Mouse (Mus musculus) MEL (cell line): ENCODE results near the gene Mmp28. TPM values are rescaled to one million over a fixed set of nuclear protein-coding genes. Genes with fewer than 3 reads are reported as not detected.

ENCODE experiments used
- DNase-seq: peaks from one replicate; pipeline ENCODE4 v3.0.0; 2011; ENCODE audit warnings: low read depth, low spot score
- H3K27ac ChIP-seq: 2 replicates; pipeline ENCODE4 v1.5.1; 2012; ENCODE audit warnings: low read depth, mild to moderate bottlenecking, control low read depth, low read length, moderate library complexity; ENCODE audit not compliant: control insufficient read depth
- H3K27me3 ChIP-seq, 2 experiments: fragments of 150-350 bp in 1 of 2; sonication (generic) in 1 of 2; 2 replicates each; pipeline ENCODE4 v1.6.1; 2012; ENCODE audit warnings: low read length in 2 of 2, mild to moderate bottlenecking in 2 of 2, improper control_type of control experiment in 1 of 2, moderate library complexity in 1 of 2; ENCODE audit not compliant: insufficient read depth in 2 of 2, control insufficient read depth in 1 of 2
- H3K36me3 ChIP-seq, 2 experiments: 2 replicates each; pipeline ENCODE4 v1.6.1; 2012 to 2014; ENCODE audit warnings: low read length in 2 of 2, improper control_type of control experiment in 1 of 2, inconsistent platforms in 1 of 2, mild to moderate bottlenecking in 1 of 2; ENCODE audit not compliant: insufficient read depth in 2 of 2, control insufficient read depth in 1 of 2
- H3K4me1 ChIP-seq, 2 experiments: fragments of 150-350 bp in 1 of 2; sonication (generic) in 1 of 2; 2 replicates each; pipeline ENCODE4 v1.6.1; 2012; ENCODE audit warnings: low read length in 2 of 2, improper control_type of control experiment in 1 of 2, mild to moderate bottlenecking in 1 of 2; ENCODE audit not compliant: insufficient read depth in 2 of 2, control insufficient read depth in 1 of 2
- H3K4me3 ChIP-seq, 2 experiments: fragments of 150-350 bp in 1 of 2; sonication (generic) in 1 of 2; 2 replicates each; pipeline ENCODE4 v1.5.1; 2012; ENCODE audit warnings: low read depth in 2 of 2, low read length in 2 of 2, mild to moderate bottlenecking in 2 of 2, moderate library complexity in 2 of 2, control low read depth in 1 of 2, improper control_type of control experiment in 1 of 2; ENCODE audit not compliant: control insufficient read depth in 1 of 2, insufficient read depth in 1 of 2
- H3K79me2 ChIP-seq: 2 replicates; pipeline ENCODE4 v1.6.1; 2012; ENCODE audit warnings: mild to moderate bottlenecking, low read length, moderate library complexity; ENCODE audit not compliant: control insufficient read depth, poor library complexity, insufficient read depth
- H3K9ac ChIP-seq: 2 replicates; pipeline ENCODE4 v1.6.1; 2012; ENCODE audit warnings: low read depth, mild to moderate bottlenecking, control low read depth, low read length, moderate library complexity; ENCODE audit not compliant: control insufficient read depth, poor library complexity, severe bottlenecking
- H3K9me3 ChIP-seq: fragments of 150-350 bp; sonication (generic); replicated peaks from 2 replicates; pipeline ENCODE4 v1.6.1; 2012; ENCODE audit warnings: mild to moderate bottlenecking, low read length, improper control_type of control experiment, moderate library complexity; ENCODE audit not compliant: insufficient read depth
- BHLHE40 ChIP-seq: IDR thresholded peaks from 2 replicates; pipeline ENCODE4 v1.6.1; 2012; ENCODE audit warnings: low read depth, mild to moderate bottlenecking, inconsistent platforms, low read length, improper control_type of control experiment, borderline replicate concordance
- CHD1 ChIP-seq: IDR thresholded peaks from 2 replicates; pipeline ENCODE4 v1.6.1; 2012; ENCODE audit warnings: low read depth, mild to moderate bottlenecking, inconsistent platforms, low read length, improper control_type of control experiment
- CHD2 ChIP-seq: IDR thresholded peaks from 2 replicates; pipeline ENCODE4 v1.6.1; 2011; ENCODE audit warnings: low read length, improper control_type of control experiment
- CTCF ChIP-seq, 3 experiments: IDR thresholded peaks in 2 of 3; conservative IDR thresholded peaks in 1 of 3; 2 replicates each; pipeline ENCODE4 v1.5.1; 2011 to 2012; ENCODE audit warnings: low read length in 3 of 3, low read depth in 2 of 3, mild to moderate bottlenecking in 2 of 3, improper control_type of control experiment in 1 of 3, inconsistent platforms in 1 of 3, mixed read lengths in 1 of 3, moderate library complexity in 1 of 3; ENCODE audit not compliant: control insufficient read depth in 1 of 3, insufficient read depth in 1 of 3, poor library complexity in 1 of 3, severe bottlenecking in 1 of 3
- E2F4 ChIP-seq: IDR thresholded peaks from 2 replicates; pipeline ENCODE4 v1.6.1; 2011; ENCODE audit warnings: low read depth, low read length, improper control_type of control experiment, borderline replicate concordance
- ELF1 ChIP-seq: IDR thresholded peaks from 2 replicates; pipeline ENCODE4 v1.6.1; 2014; ENCODE audit warnings: low read depth, mild to moderate bottlenecking, inconsistent platforms, low read length, improper control_type of control experiment, moderate library complexity
- EP300 ChIP-seq, 2 experiments: IDR thresholded peaks; 2 replicates each; pipeline ENCODE4 v1.6.1; 2011; ENCODE audit warnings: improper control_type of control experiment in 2 of 2, low read length in 2 of 2, low read depth in 1 of 2, mild to moderate bottlenecking in 1 of 2
- ETS1 ChIP-seq: IDR thresholded peaks from 2 replicates; pipeline ENCODE4 v1.6.1; 2012; ENCODE audit warnings: low read depth, mild to moderate bottlenecking, inconsistent platforms, low read length, improper control_type of control experiment, moderate library complexity
- GABPA ChIP-seq: IDR thresholded peaks from 2 replicates; pipeline ENCODE4 v1.6.1; 2012; ENCODE audit warnings: low read depth, mild to moderate bottlenecking, inconsistent platforms, low read length, improper control_type of control experiment, moderate library complexity
- GATA1 ChIP-seq: IDR thresholded peaks from 2 replicates; pipeline ENCODE4 v1.6.1; 2011; ENCODE audit warnings: low read depth, low read length, improper control_type of control experiment
- JUND ChIP-seq: IDR thresholded peaks from 2 replicates; pipeline ENCODE4 v1.6.1; 2011; ENCODE audit warnings: low read depth, mild to moderate bottlenecking, improper control_type of control experiment, low read length
- KAT2A ChIP-seq: conservative IDR thresholded peaks from 2 replicates; pipeline ENCODE4 v1.6.1; 2012; ENCODE audit warnings: low read depth, low read length, improper control_type of control experiment, inconsistent platforms
- MAFK ChIP-seq: IDR thresholded peaks from 2 replicates; pipeline ENCODE4 v1.6.1; 2011; ENCODE audit warnings: low read depth, mild to moderate bottlenecking, low read length, improper control_type of control experiment, borderline replicate concordance
- MEF2A ChIP-seq: IDR thresholded peaks from 2 replicates; pipeline ENCODE4 v1.6.1; 2014; ENCODE audit warnings: low read depth, mild to moderate bottlenecking, inconsistent platforms, low read length, improper control_type of control experiment; ENCODE audit not compliant: poor library complexity, insufficient replicate concordance, severe bottlenecking; ENCODE audit errors: extremely low read depth
- MXI1 ChIP-seq: IDR thresholded peaks from 2 replicates; pipeline ENCODE4 v1.6.1; 2011; ENCODE audit warnings: mild to moderate bottlenecking, low read depth, low read length, improper control_type of control experiment
- MYB ChIP-seq: IDR thresholded peaks from 2 replicates; pipeline ENCODE4 v1.6.1; 2011; ENCODE audit warnings: mild to moderate bottlenecking, low read depth, low read length, improper control_type of control experiment
- MYC ChIP-seq: IDR thresholded peaks from 2 replicates; pipeline ENCODE4 v1.6.1; 2011; ENCODE audit warnings: low read depth, mild to moderate bottlenecking, low read length, improper control_type of control experiment, moderate library complexity
- NELFE ChIP-seq: IDR thresholded peaks from 2 replicates; pipeline ENCODE4 v1.6.1; 2011; ENCODE audit warnings: low read depth, low read length, improper control_type of control experiment
- NRF1 ChIP-seq: IDR thresholded peaks from 2 replicates; pipeline ENCODE4 v1.6.1; 2014; ENCODE audit warnings: low read depth, mild to moderate bottlenecking, inconsistent platforms, low read length, improper control_type of control experiment, moderate library complexity; ENCODE audit not compliant: poor library complexity, insufficient read depth, severe bottlenecking
- POLR2A ChIP-seq, 2 experiments: IDR thresholded peaks; 2 replicates each; pipeline ENCODE4 v1.6.1; 2011 to 2012; ENCODE audit warnings: low read length in 2 of 2, mild to moderate bottlenecking in 2 of 2, control low read depth in 1 of 2, improper control_type of control experiment in 1 of 2, low read depth in 1 of 2, moderate library complexity in 1 of 2; ENCODE audit not compliant: control insufficient read depth in 1 of 2, insufficient read depth in 1 of 2, poor library complexity in 1 of 2
- POLR2AphosphoS5 ChIP-seq: IDR thresholded peaks from 2 replicates; pipeline ENCODE4 v1.6.1; 2012; ENCODE audit warnings: low read depth, borderline replicate concordance, mild to moderate bottlenecking, inconsistent platforms, low read length, moderate library complexity, mixed read lengths
- RAD21 ChIP-seq: IDR thresholded peaks from 2 replicates; pipeline ENCODE4 v1.6.1; 2011; ENCODE audit warnings: mild to moderate bottlenecking, low read depth, low read length, improper control_type of control experiment
- RCOR1 ChIP-seq: IDR thresholded peaks from 2 replicates; pipeline ENCODE4 v1.6.1; 2012; ENCODE audit warnings: low read depth, mild to moderate bottlenecking, inconsistent platforms, low read length, improper control_type of control experiment
- SIN3A ChIP-seq: IDR thresholded peaks from 2 replicates; pipeline ENCODE4 v1.6.1; 2012; ENCODE audit warnings: low read length, improper control_type of control experiment, inconsistent platforms
- TAL1 ChIP-seq: IDR thresholded peaks from 2 replicates; pipeline ENCODE4 v1.6.1; 2012; ENCODE audit warnings: mild to moderate bottlenecking, inconsistent platforms, low read length, moderate library complexity, mixed read lengths
- TBP ChIP-seq: IDR thresholded peaks from 2 replicates; pipeline ENCODE4 v1.8.0; 2011; ENCODE audit warnings: low read depth, low read length, improper control_type of control experiment
- UBTF ChIP-seq: IDR thresholded peaks from 2 replicates; pipeline ENCODE4 v1.6.1; 2012; ENCODE audit warnings: low read depth, mild to moderate bottlenecking, inconsistent platforms, low read length, improper control_type of control experiment, moderate library complexity, borderline replicate concordance; ENCODE audit not compliant: insufficient read depth
- USF1 ChIP-seq: IDR thresholded peaks from 2 replicates; pipeline ENCODE4 v1.6.1; 2014; ENCODE audit warnings: low read depth, mild to moderate bottlenecking, inconsistent platforms, low read length, improper control_type of control experiment, moderate library complexity
- ZMIZ1 ChIP-seq: IDR thresholded peaks from 2 replicates; pipeline ENCODE4 v1.6.1; 2012; ENCODE audit warnings: low read depth, mild to moderate bottlenecking, inconsistent platforms, low read length, improper control_type of control experiment, moderate library complexity
- ZNF384 ChIP-seq: IDR thresholded peaks from 2 replicates; pipeline ENCODE4 v1.6.1; 2012; ENCODE audit warnings: low read depth, mild to moderate bottlenecking, inconsistent platforms, low read length, improper control_type of control experiment
- polyA plus RNA-seq, 2 experiments: library from polyadenylated mRNA; stranded (reverse) in 1 of 2; unstranded in 1 of 2; fragments of >175 nt in 1 of 2; fragments of >200 nt in 1 of 2; gene quantifications; 2 replicates each; pipeline versions ENCODE4 v1.2.1 to v1.2.4; 2012; ENCODE audit warnings: low replicate concordance in 2 of 2, low read depth in 1 of 2; ENCODE audit not compliant: insufficient read length in 2 of 2, insufficient read depth in 1 of 2, missing spikeins in 1 of 2
- total RNA-seq: library from RNA; depleted of rRNA; stranded (reverse); fragments of 300-350 nt; gene quantifications from 2 replicates; pipeline ENCODE4 v1.2.3, GENCODE M21; 2012

Mmp28 gene
- total and polyA plus RNA-seq, 3 experiments = 0.03 TPM; not detected in 2

GRCm38 (mm10) chr11:83454548-83454947 is 8.3 kb downstream of the Mmp28 start:
- Histone ChIP-seq H3K36me3 (no peaks in the 10 kb centered on the region), H3K4me3 (no peak overlapping the region), H3K27me3 (peaks cover 12 to 28% of the 10 kb centered on the region in 2 experiments), H3K9me3 (no peaks in the 10 kb centered on the region), H3K79me2 (no peaks in the 10 kb centered on the region), H3K4me1 (no peaks in the 10 kb centered on the region), H3K27ac (no peak overlapping the region), H3K9ac (no peak overlapping the region)
- no peak for DNase-seq
- no peak for TF ChIP-seq TBP
- no peak for TF ChIP-seq TAL1
- no peak for TF ChIP-seq CHD2
- TF ChIP-seq MAFK = no peak
- TF ChIP-seq KAT2A = no peak
- TF ChIP-seq NELFE = no peak
- TF ChIP-seq MEF2A = no peak
- no peak for TF ChIP-seq E2F4
- no peak for TF ChIP-seq ZNF384
- no peak for TF ChIP-seq UBTF
- TF ChIP-seq CHD1 = no peak
- TF ChIP-seq BHLHE40 = no peak
- TF ChIP-seq ZMIZ1 = no peak
- no peak for TF ChIP-seq MYB
- TF ChIP-seq RAD21 = no peak
- TF ChIP-seq POLR2A (IDR thresholded peaks at IDR 0.05; ENCODE audit: control insufficient read depth in 1 of 2, insufficient read depth in 1 of 2, low read depth in 1 of 2, low read length in 2 of 2, poor library complexity in 1 of 2) = no peak
- no peak for TF ChIP-seq NRF1
- TF ChIP-seq SIN3A = no peak

GRCm38 (mm10) chr11:83451281-83451680 is 11.6 kb downstream of the Mmp28 start:
- H3K4me1 ChIP-seq = no peaks in the 10 kb centered on the region
- no peak overlapping the region for H3K9ac ChIP-seq
- no peaks in the 10 kb centered on the region for H3K36me3 ChIP-seq
- DNase-seq = no peak
- H3K79me2 ChIP-seq = no peaks in the 10 kb centered on the region
- H3K27me3 ChIP-seq = peaks cover 4 to 26% of the 10 kb centered on the region in 2 experiments
- TF ChIP-seq GATA1 = no peak
- TF ChIP-seq CTCF (IDR thresholded peaks at IDR 0.05 in 2 of 3, conservative IDR thresholded peaks at IDR 0.05 in 1 of 3; ENCODE audit: control insufficient read depth in 1 of 3, insufficient read depth in 1 of 3, low read depth in 2 of 3, low read length in 3 of 3, poor library complexity in 1 of 3, severe bottlenecking in 1 of 3) = no peak
- no peak for TF ChIP-seq MXI1
- no peak for TF ChIP-seq MYB
- TF ChIP-seq CHD2 = no peak
- TF ChIP-seq POLR2AphosphoS5 = no peak
- no peak for TF ChIP-seq USF1
- TF ChIP-seq JUND = no peak
- TF ChIP-seq NRF1 = no peak
- no peak for TF ChIP-seq ELF1
- no peak for TF ChIP-seq TAL1
- no peak for TF ChIP-seq ETS1
- no peak for TF ChIP-seq EP300 (IDR thresholded peaks at IDR 0.05; ENCODE audit: low read depth in 1 of 2, low read length in 2 of 2)
- no peak for TF ChIP-seq GABPA
- TF ChIP-seq CHD1 = no peak
- no peak for TF ChIP-seq NELFE
- TF ChIP-seq BHLHE40 = no peak
- TF ChIP-seq MYC = no peak
- TF ChIP-seq RCOR1 = no peak
- no peak overlapping the region for H3K27ac ChIP-seq
- no peaks in the 10 kb centered on the region for H3K9me3 ChIP-seq
- no peak overlapping the region for H3K4me3 ChIP-seq
